ENCODE assay signal across 8 mouse cellular contexts in the genomic region with DNA sequence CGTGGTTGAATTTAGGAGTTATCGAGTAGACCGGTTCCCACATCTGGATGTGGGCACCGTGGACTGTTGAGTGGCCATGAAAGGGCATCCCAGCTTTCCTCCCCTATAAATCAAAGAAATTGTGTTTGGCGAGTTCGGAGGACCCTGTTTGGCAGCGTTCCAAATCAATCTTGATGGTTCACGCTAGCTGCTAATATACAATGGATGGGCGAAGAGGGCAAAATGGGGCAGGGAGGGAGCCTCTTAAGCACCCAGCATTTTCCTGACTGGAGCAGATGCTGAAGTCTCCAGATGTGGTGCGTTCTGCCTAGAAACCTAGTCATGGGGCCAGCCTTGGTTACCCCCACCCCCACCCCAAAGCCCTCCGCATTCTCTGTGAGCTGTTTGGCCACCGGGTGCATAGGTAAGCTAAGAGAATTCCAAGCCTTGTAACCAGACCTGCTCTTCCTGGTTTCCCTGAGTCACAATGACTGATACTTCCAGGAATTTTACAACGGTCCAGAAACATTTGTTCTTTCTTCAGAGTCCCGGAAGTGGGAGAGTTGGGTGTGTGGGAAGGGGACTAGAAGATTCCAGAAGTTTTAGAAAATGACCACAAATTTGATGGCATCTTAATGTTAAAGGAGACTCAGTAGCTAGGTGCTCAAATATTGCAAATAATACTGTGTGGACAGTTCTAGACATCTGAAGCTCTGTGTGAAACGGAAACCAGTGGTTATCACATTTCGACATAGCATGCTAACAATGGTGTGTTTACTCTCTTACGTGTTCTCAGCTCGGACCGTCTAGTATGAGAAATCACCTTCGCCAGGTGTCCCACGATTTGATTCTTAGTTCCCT. TPM values are rescaled to one million over a fixed set of nuclear protein-coding genes. Genes with fewer than 3 reads are reported as not detected.
DNase-seq lines count a peak whose midpoint lies in the region; ATAC-seq lines count a peak whose summit lies in the region.

No protein-coding gene starts in this region.

- H3K9ac ChIP-seq in heart, embryonic 16.5 days (ENCODE audit: low read length): peak overlapping the region; percentile 76
- peak overlapping the region; percentile 61; the same call in 1 of the 2 replicates for H3K9ac ChIP-seq in midbrain, embryonic 16.5 days (ENCODE audit: low read depth, low read length)

- no peak for DNase-seq in heart, postnatal 4 days
- DNase-seq in c-Kit-positive CD71-negative TER-119-negative erythroid progenitor cells, embryonic 14.5 days (ENCODE audit: low read depth): peak; percentile 31
- peak; percentile 22 for DNase-seq in induced T-regulatory cell, adult 2 months (ENCODE audit: low read depth)
- no peak for DNase-seq in gastrocnemius, postnatal 36 days
- DNase-seq in thymus, postnatal 14 days: no peak
- no peak for DNase-seq in gastrocnemius, postnatal 10 days

- H3K9me3 ChIP-seq in heart, embryonic 16.5 days (replicated peaks; ENCODE audit: control insufficient read depth, low read length): no peaks in the 10 kb centered on the region
- no peaks in the 10 kb centered on the region for H3K9me3 ChIP-seq in midbrain, embryonic 16.5 days (replicated peaks; ENCODE audit: control insufficient read depth, low read length, poor library complexity, severe bottlenecking)

- peaks cover 19% of the 10 kb centered on the region for H3K4me1 ChIP-seq in heart, embryonic 16.5 days (ENCODE audit: control insufficient read depth, insufficient read depth, low read length)
- peaks cover 11% of the 10 kb centered on the region; the same call in 1 of the 2 replicates for H3K4me1 ChIP-seq in midbrain, embryonic 16.5 days (ENCODE audit: control insufficient read depth, insufficient read depth, low read length)

- peak overlapping the region; percentile 96 for H3K4me2 ChIP-seq in heart, embryonic 16.5 days (ENCODE audit: low read depth, low read length)
- peak overlapping the region; percentile 93 for H3K4me2 ChIP-seq in midbrain, embryonic 16.5 days (ENCODE audit: low read length)

- H3K27me3 ChIP-seq in heart, embryonic 16.5 days (ENCODE audit: control insufficient read depth, insufficient read depth, low read length): no peaks in the 10 kb centered on the region
- peaks cover 7% of the 10 kb centered on the region; the same call in 1 of the 2 replicates for H3K27me3 ChIP-seq in midbrain, embryonic 16.5 days (ENCODE audit: control insufficient read depth, insufficient read depth, low read depth, low read length)

- 0 out of 2 replicates have a peak, but pooled peaks have one; percentile 16 for ATAC-seq in heart, embryonic 16.5 days (replicated peaks; ENCODE audit: extremely low read depth, insufficient read depth, low FRiP score)
- no peak for ATAC-seq in midbrain, embryonic 16.5 days

- intact Hi-C loops in gastrocnemius, postnatal 36 days (cut with DNase I): loop anchor here (5.0 kb wide), 1 partner anchor 61 kb away; no protein-coding TSS in a partner anchor

- peak overlapping the region; percentile 74 for H3K4me3 ChIP-seq in heart, embryonic 16.5 days (ENCODE audit: low read length)
- H3K4me3 ChIP-seq in midbrain, embryonic 16.5 days (ENCODE audit: low read depth, low read length): peak overlapping the region; percentile 44

- no peaks in the 10 kb centered on the region for H3K36me3 ChIP-seq in heart, embryonic 16.5 days (ENCODE audit: control insufficient read depth, insufficient read depth)
- no peaks in the 10 kb centered on the region; the same call in 1 of the 2 replicates for H3K36me3 ChIP-seq in midbrain, embryonic 16.5 days (ENCODE audit: control insufficient read depth, insufficient read depth, low read length)

- 11% methylated on average over 21 of the region's 21 CpGs for WGBS in heart, embryonic 16.5 days
- WGBS in midbrain, embryonic 16.5 days: 6% methylated on average over 21 of the region's 21 CpGs

- H3K27ac ChIP-seq in heart, embryonic 16.5 days (ENCODE audit: low read length): no peak overlapping the region
- no peak overlapping the region for H3K27ac ChIP-seq in midbrain, embryonic 16.5 days (ENCODE audit: low read length)

RNA-seq across cellular contexts. Expression of gene Gcnt2, which starts 57.0 kb away (rescaled TPM):
- 4.2 and 5.0 TPM in 2 replicates for polyA plus RNA-seq in heart, embryonic 16.5 days (2015; fragmentation: Nextera tagmentation; extraction: Ambion mirVana)
- total RNA-seq in heart, postnatal 4 days (2021): 10 to 100 TPM; 12.7 to 14.5 TPM
- 4.0 TPM in 2 replicates for polyA plus RNA-seq in midbrain, embryonic 16.5 days (2015; fragmentation: Nextera tagmentation; extraction: Ambion mirVana)
- total RNA-seq in gastrocnemius, postnatal 36 days (2021): 1 to 10 TPM; 6.4 to 6.5 TPM
- total RNA-seq in gastrocnemius, postnatal 10 days (2021): 1 to 10 TPM; 4.5 to 5.1 TPM

Comparison
In these comparisons a context has a peak if more than half of its experiments do, and no peak if none do; other contexts are left out.
1. DNase-seq: peak in c-Kit-positive CD71-negative TER-119-negative erythroid progenitor cells, embryonic 14.5 days (single experiment) and induced T-regulatory cell, adult 2 months (single experiment); none in heart, postnatal 4 days (single experiment), gastrocnemius, postnatal 36 days (0 of 2), thymus, postnatal 14 days (single experiment) and gastrocnemius, postnatal 10 days (single experiment).